Mouse (Mus musculus): ENCODE data around the gene Sp8.

DNA sequence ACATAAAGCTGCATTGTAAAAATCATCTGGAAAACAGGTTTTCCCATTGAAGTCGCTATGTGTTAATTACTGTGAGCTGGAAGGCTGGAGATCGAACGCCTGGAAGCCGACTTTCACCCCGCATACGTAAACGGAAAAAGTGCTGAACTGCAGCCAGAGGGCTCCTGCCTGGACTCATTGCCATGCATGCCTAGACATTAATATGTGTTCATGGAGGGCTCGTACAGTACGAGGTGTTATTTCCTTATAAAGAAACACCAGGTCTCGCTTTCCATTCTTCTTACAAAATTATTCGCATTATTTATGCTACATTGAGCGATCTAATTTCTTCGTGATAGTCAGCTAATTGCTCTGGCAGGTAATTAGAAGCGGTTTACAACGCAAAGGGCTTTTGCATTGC lies 5.8 kb upstream of the Sp8 start:
- TF ChIP-seq CTCF (IDR thresholded peaks at IDR 0.05; ENCODE audit: low read depth), result no peak
- TF ChIP-seq EP300 (IDR thresholded peaks at IDR 0.05; ENCODE audit: low read depth), result no peak

Data from heart, postnatal 0 days (tissue).